ENCODE assay signal across 8 mouse cellular contexts in the genomic region with DNA sequence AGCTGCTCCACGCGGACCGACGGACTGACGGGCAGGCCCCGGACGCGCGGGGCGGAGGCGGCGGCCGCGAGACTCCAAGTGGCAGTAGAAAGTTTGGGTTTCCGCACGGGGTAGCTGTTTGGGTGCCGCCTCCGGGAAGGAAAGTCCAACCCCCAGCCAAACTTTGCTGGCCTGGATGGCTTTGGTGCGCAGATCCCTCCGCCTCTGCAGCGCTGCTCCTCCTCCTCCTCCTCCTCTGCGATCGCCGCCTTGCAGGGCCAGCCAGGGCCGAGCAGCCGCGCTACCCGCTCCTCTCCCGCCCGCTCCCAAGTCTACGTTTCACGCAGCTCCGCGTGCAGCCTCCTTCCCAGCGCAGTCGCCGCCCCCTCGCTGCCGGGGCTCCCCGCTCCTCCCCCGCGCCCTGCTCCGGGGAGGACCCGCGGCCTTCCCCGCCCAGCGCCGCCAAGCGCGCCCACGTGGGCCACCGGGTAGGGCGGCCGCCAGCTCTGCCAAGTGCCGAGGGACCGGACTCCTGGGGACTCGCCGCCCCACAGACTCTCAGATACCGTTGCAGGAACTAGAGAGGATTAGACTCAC. TPM values are rescaled to one million over a fixed set of nuclear protein-coding genes. Genes with fewer than 3 reads are reported as not detected.
DNase-seq lines count a peak whose midpoint lies in the region; ATAC-seq and TF ChIP-seq lines count a peak whose summit lies in the region.

A gene (minus strand): TSS at position 130 of the 576 bp plus-strand sequence.

- peak; percentile 83 for ATAC-seq in erythroblast, adult 5-6 weeks (replicated peaks; ENCODE audit: low FRiP score, poor library complexity, severe bottlenecking)
- peak; percentile 94 for ATAC-seq in kidney, embryonic 15.5 days (replicated peaks; ENCODE audit: low FRiP score)
- peak; percentile 74 for ATAC-seq in monocyte, adult 5-6 weeks (replicated peaks; ENCODE audit: insufficient number of reproducible peaks, low FRiP score, low TSS enrichment, poor library complexity, severe bottlenecking)

- peak within 1 kb of the TSS; percentile 83 for H3K9ac ChIP-seq in kidney, embryonic 15.5 days
- H3K9ac ChIP-seq in liver, adult 2 months (ENCODE audit: low read depth, low read length) = peak within 1 kb of the TSS; percentile 81

- TF ChIP-seq POLR2A in brain, embryonic 14.5 days (IDR thresholded peaks at IDR 0.05; ENCODE audit: borderline replicate concordance, extremely low read depth, insufficient read depth, insufficient read length, poor library complexity, severe bottlenecking) = 0 out of 2 replicates have a peak, but pooled peaks have one; percentile 15
- TF ChIP-seq POLR2A in liver, adult 2 months (IDR thresholded peaks at IDR 0.05; ENCODE audit: extremely low read depth, insufficient read depth, low read length) = peak; percentile 69

- peak within 1 kb of the TSS; percentile 80 for H3K4me3 ChIP-seq in heart, embryonic 10.5 days
- H3K4me3 ChIP-seq in kidney, embryonic 15.5 days (replicated peaks) = peak within 1 kb of the TSS; percentile 73
- H3K4me3 ChIP-seq in liver, adult 2 months (ENCODE audit: insufficient read depth, low read depth, low read length) = peak within 1 kb of the TSS; percentile 75

- H3K9me3 ChIP-seq in heart, embryonic 10.5 days = 0 out of 2 replicates have a peak, but pooled peaks cover 4% of the 10 kb centered on the region
- H3K9me3 ChIP-seq in kidney, embryonic 15.5 days (replicated peaks) = peaks cover 6% of the 10 kb centered on the region; the same call in 1 of the 2 replicates

- peaks cover 3% of the 10 kb centered on the region; the same call in 1 of the 2 replicates for H3K36me3 ChIP-seq in heart, embryonic 10.5 days
- H3K36me3 ChIP-seq in kidney, embryonic 15.5 days = no peaks in the 10 kb centered on the region
- H3K36me3 ChIP-seq in liver, adult 2 months (ENCODE audit: control insufficient read depth, insufficient read depth, low read length) = no peaks in the 10 kb centered on the region

- no peaks in the 10 kb centered on the region for H3K27me3 ChIP-seq in heart, embryonic 10.5 days (ENCODE audit: insufficient read depth, poor library complexity, severe bottlenecking)
- no peaks in the 10 kb centered on the region for H3K27me3 ChIP-seq in kidney, embryonic 15.5 days
- no peaks in the 10 kb centered on the region for H3K27me3 ChIP-seq in liver, adult 2 months (ENCODE audit: control insufficient read depth, insufficient read depth, low read length)

- no peak for TF ChIP-seq CTCF in brain, embryonic 14.5 days (IDR thresholded peaks at IDR 0.05; ENCODE audit: borderline replicate concordance, extremely low read depth, insufficient read depth, insufficient read length)
- no peak; the same call in 1 of the 2 replicates for TF ChIP-seq CTCF in liver, adult 2 months (IDR thresholded peaks at IDR 0.05; ENCODE audit: low read depth, low read length)

- H3K4me2 ChIP-seq in kidney, embryonic 15.5 days = peak within 1 kb of the TSS; percentile 85

- peak; percentile 92 for DNase-seq in CD4-positive helper T cell, adult 2 months (ENCODE audit: low read depth, low spot score)
- DNase-seq in brain, embryonic 14.5 days (ENCODE audit: low read depth) = peak; percentile 96
- DNase-seq in heart, embryonic 10.5 days (ENCODE audit: low spot score) = peak; percentile 96
- DNase-seq in liver, adult 2 months (ENCODE audit: extremely low read depth, low read depth, low spot score) = peak; percentile 96
- peak; percentile 87 to 90 for DNase-seq in spleen, postnatal 36 days (ENCODE audit: low spot score in 2 of 2)

- WGBS in heart, embryonic 10.5 days = under 1% methylated on average over 59 of the region's 59 CpGs
- 0% methylated on average over 48 of the region's 59 CpGs for WGBS in kidney, embryonic 15.5 days
- WGBS in liver, adult 2 months = under 1% methylated on average over 42 of the region's 59 CpGs

- H3K4me1 ChIP-seq in heart, embryonic 10.5 days = peaks cover 50% of the 10 kb centered on the region
- peaks cover 65% of the 10 kb centered on the region for H3K4me1 ChIP-seq in kidney, embryonic 15.5 days
- H3K4me1 ChIP-seq in liver, adult 2 months (ENCODE audit: control insufficient read depth, insufficient read depth, low read length) = peaks cover 28% of the 10 kb centered on the region

- peak within 1 kb of the TSS; percentile 98 for H3K27ac ChIP-seq in heart, embryonic 10.5 days
- peak within 1 kb of the TSS; percentile 97 for H3K27ac ChIP-seq in kidney, embryonic 15.5 days
- H3K27ac ChIP-seq in liver, adult 2 months (replicated peaks; ENCODE audit: insufficient read depth, low read depth, low read length) = peak within 1 kb of the TSS; percentile 89

- peaks cover 14% of the 10 kb centered on the region; the same call in 1 of the 2 replicates for H3K79me2 ChIP-seq in liver, adult 2 months (ENCODE audit: control insufficient read depth, insufficient read depth, low read length)

RNA-seq across cellular contexts. Expression of the gene that starts here (rescaled TPM):
- 15.0 and 25.5 TPM in 2 replicates for polyA plus RNA-seq in brain, embryonic 14.5 days (2012; rRNA removed)
- total RNA-seq in erythroblast, adult 5-6 weeks (2015; ENCODE audit: low replicate concordance) = 3.5 and 14.6 TPM in 2 replicates
- 2.7 and 2.8 TPM in 2 replicates for total RNA-seq in erythroblast, adult 5-6 weeks (2017; ENCODE audit: low replicate concordance)
- 15.2 and 20.0 TPM in 2 replicates for polyA plus RNA-seq in heart, embryonic 10.5 days (2016; fragmentation: Nextera tagmentation; extraction: Ambion mirVana)
- 25.0 and 26.5 TPM in 2 replicates for polyA plus RNA-seq in kidney, embryonic 15.5 days (2015; fragmentation: Nextera tagmentation; extraction: Ambion mirVana)
- total RNA-seq in liver, adult 2 months (2014; rRNA removed) = 5.7 and 8.1 TPM in 2 replicates
- polyA plus RNA-seq in liver, adult 2 months (2012; rRNA removed) = 7.8 and 8.9 TPM in 2 replicates
- total RNA-seq in monocyte, adult 5-6 weeks (2017) = 52.0 to 121 TPM (median 56.1 TPM) in 3 replicates

Comparison
In these comparisons a context has a peak if more than half of its experiments do, and no peak if none do; other contexts are left out.
1. Peak in every context shown above with its lines: DNase-seq, ATAC-seq, H3K4me3 ChIP-seq and H3K27ac ChIP-seq.